Mouse (Mus musculus) stomach, postnatal 0 days (tissue): ENCODE measurements at regions not wholly inside any gene's neighbourhood (a gene's known extent, or its start where the extent isn't known, plus 50 kb on each side); places are given as distances from the start of the nearest gene placed in this dataset.

ENCODE experiments used
- ATAC-seq: fragments of 200-750 bp; cut with Nextera tagmentation; 2 replicates; pipeline ENCODE4 v1.8.0; 2017; ENCODE audit not compliant: low FRiP score, low TSS enrichment
- DNase-seq: peaks from one replicate; pipeline ENCODE4 v3.0.0-alpha.2; 2016; ENCODE audit warnings: low spot score
- H3K27ac ChIP-seq: fragments of 300-500 bp; sonication (generic); replicated peaks from 2 replicates; pipeline ENCODE4 v1.5.1; 2014; ENCODE audit warnings: mild to moderate bottlenecking, control low read depth
- H3K27me3 ChIP-seq: fragments of 300-500 bp; sonication (generic); 2 replicates; pipeline ENCODE4 v1.6.1; 2014; ENCODE audit warnings: low read length; ENCODE audit not compliant: control insufficient read depth, insufficient read depth
- H3K36me3 ChIP-seq: fragments of 300-500 bp; sonication (generic); 2 replicates; pipeline ENCODE4 v1.6.1; 2014; ENCODE audit warnings: low read length, mixed read lengths; ENCODE audit not compliant: control insufficient read depth, insufficient read depth
- H3K4me1 ChIP-seq: fragments of 300-500 bp; sonication (generic); replicated peaks from 2 replicates; pipeline ENCODE4 v1.6.1; 2014; ENCODE audit warnings: antibody characterized with exemption; ENCODE audit not compliant: control insufficient read depth, insufficient read depth
- H3K4me2 ChIP-seq: fragments of 300-500 bp; sonication (generic); replicated peaks from 2 replicates; pipeline ENCODE4 v1.6.1; 2014; ENCODE audit warnings: low read depth, mild to moderate bottlenecking, control low read depth, moderate library complexity
- H3K4me3 ChIP-seq: fragments of 300-500 bp; sonication (generic); 2 replicates; pipeline ENCODE4 v1.5.1; 2014; ENCODE audit warnings: low read depth, low read length, control low read depth
- H3K9ac ChIP-seq: fragments of 300-500 bp; sonication (generic); 2 replicates; pipeline ENCODE4 v1.6.1; 2014; ENCODE audit warnings: mild to moderate bottlenecking, low read length, control low read depth, mixed read lengths
- H3K9me3 ChIP-seq: fragments of 300-500 bp; sonication (generic); 2 replicates; pipeline ENCODE4 v1.6.1; 2016; ENCODE audit warnings: low read length; ENCODE audit not compliant: control insufficient read depth
- CTCF ChIP-seq: IDR thresholded peaks from 2 replicates; pipeline ENCODE4 v1.5.1; 2016; ENCODE audit warnings: antibody characterized with exemption, low read depth, mild to moderate bottlenecking, moderate library complexity
- EP300 ChIP-seq: optimal IDR thresholded peaks from 2 replicates; pipeline ENCODE3; 2016; ENCODE audit warnings: antibody characterized with exemption
- WGBS: fragments of 180-500 bp; shearing (Covaris S2); extraction: QIAGEN DNeasy Blood & Tissue Kit; methylation state at CpG from one replicate; pipeline ENCODE4 v1.1.7; 2014; 5-methylcytosine and 5-hydroxymethylcytosine counted together

DNA sequence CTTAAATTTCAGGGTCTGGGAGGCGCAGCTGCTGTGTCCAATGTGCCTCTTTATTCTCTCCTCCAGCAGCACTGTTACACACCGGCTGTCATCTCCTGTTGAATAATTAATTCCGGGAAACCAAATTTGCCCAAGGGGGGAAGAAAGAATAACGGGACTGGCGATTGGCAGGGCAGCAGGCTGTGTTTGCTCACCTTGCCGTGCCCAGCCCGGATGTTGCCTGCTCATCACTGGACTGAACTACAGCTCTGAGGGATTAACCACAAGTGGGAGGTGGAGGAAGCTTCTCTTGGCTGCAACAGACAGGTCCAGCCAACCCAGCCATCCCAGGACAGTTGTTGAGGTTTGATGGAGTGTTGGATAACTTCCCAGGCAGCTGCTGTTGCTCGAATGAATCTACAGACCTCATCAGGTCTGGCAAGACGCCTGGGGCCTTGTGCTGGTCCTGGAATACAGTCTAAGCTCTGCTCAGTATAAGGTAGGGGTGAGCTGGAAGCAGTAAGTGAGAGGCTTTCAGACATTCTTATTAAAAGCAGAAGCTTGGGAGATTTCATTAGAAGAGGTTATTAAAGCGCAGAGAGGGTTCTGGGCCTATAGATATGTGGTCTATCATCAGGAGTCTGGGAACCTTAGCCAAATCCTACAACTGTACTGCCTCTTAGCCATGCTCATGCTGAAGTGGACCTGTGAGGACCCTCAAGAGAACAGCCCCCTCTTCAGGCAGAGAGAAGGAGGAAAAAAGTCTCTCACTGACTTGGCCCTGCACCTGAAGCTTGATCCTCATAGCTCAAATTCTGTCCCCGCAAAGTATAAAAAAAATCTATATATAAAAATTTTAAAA is 291.8 kb downstream of the Il20rb start:
- ATAC-seq, result no peak
- peak; percentile 26 for DNase-seq
- WGBS, result 44% methylated on average over 11 of the region's 11 CpGs

DNA sequence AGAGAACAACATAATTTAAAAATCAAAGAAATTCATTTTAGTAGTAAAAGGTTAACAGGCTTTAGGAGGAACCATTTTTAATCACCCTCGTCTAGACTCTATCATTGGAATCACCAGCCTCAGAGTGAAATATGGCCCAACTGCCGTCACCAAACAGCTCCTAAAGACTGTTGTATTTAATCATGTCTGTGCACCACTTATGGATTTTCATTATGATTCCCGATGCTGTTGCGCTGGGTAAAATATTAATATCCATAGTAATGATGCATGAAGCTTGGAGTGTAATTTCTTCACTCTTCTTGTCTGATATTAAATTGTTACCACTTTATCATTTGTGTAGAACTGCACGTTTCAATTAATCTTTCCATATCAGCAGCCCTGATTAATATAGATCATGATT is 292.4 kb downstream of the Il20rb start:
- TF ChIP-seq CTCF, result no peak
- no peak for TF ChIP-seq EP300
- Histone ChIP-seq H3K36me3 (no peaks in the 10 kb centered on the region), H3K4me2 (no peak overlapping the region), H3K27ac (no peak overlapping the region), H3K9ac (no peak overlapping the region), H3K4me3 (no peak overlapping the region), H3K4me1 (no peaks in the 10 kb centered on the region), H3K9me3 (no peaks in the 10 kb centered on the region), H3K27me3 (no peaks in the 10 kb centered on the region)
- ATAC-seq (no peak), DNase-seq (no peak)
- WGBS, result 71% methylated on average over 5 of the region's 5 CpGs

More for the DNA sequence above, 291.8 kb downstream of the Il20rb start:
- H3K4me1 ChIP-seq, result no peaks in the 10 kb centered on the region
- H3K27ac ChIP-seq, result no peak overlapping the region
- H3K4me2 ChIP-seq, result no peak overlapping the region
- H3K27me3 ChIP-seq, result no peaks in the 10 kb centered on the region
- no peaks in the 10 kb centered on the region for H3K36me3 ChIP-seq
- H3K9me3 ChIP-seq, result no peaks in the 10 kb centered on the region
- H3K9ac ChIP-seq, result no peak overlapping the region
- H3K4me3 ChIP-seq, result no peak overlapping the region
- TF ChIP-seq EP300, result no peak
- no peak for TF ChIP-seq CTCF

DNA sequence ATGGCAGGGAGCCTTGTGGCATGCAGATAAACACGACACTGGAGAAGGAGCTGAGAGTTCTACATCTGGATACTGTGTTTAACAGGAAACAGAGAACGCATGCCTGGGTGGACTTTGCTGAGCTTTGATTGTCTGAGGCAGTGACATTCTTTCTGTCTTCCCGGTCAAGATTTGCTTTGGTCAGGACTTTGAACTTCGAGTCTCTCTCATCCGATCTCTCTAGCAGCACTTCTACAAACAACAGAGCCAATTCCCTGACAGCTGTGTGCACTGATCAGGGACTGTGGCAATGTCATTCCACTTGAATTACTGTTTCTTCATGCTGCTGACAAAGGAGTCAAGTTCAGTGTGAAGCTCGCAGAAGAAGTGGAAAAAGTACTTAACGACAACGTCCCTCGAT is 302.5 kb downstream of the Il20rb start:
- Histone ChIP-seq H3K27ac (no peak overlapping the region), H3K27me3 (no peaks in the 10 kb centered on the region), H3K36me3 (no peaks in the 10 kb centered on the region), H3K9ac (no peak overlapping the region), H3K9me3 (no peaks in the 10 kb centered on the region), H3K4me1 (no peaks in the 10 kb centered on the region), H3K4me2 (no peak overlapping the region), H3K4me3 (no peak overlapping the region)
- ATAC-seq, result no peak
- TF ChIP-seq CTCF, result no peak
- 46% methylated on average over 9 of the region's 9 CpGs for WGBS
- DNase-seq, result no peak

DNA sequence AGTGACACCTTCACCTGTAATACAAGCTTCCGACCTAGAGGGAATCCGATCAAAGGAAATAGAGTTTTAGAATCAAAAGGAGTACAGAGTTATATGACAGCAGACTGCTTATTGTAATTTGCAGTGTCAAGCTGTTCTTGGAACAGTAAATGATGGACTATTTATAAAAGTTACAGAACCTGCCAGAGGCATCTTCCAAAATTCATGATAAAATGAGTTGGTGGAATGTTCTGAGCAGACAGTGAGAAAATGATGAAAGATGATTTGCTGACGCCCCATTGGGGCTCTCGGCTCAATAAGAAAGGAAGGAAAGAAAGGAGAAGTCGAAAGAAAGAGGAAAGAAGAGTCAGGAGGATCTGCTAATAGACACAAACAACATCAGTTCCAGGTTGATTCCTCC is 300.3 kb upstream of the Sox14 start:
- Histone ChIP-seq H3K36me3 (no peaks in the 10 kb centered on the region), H3K27ac (no peak overlapping the region), H3K4me2 (no peak overlapping the region), H3K4me3 (no peak overlapping the region), H3K9ac (no peak overlapping the region), H3K4me1 (no peaks in the 10 kb centered on the region), H3K27me3 (no peaks in the 10 kb centered on the region), H3K9me3 (no peaks in the 10 kb centered on the region)
- no peak for ATAC-seq
- 89% methylated on average over 5 of the region's 5 CpGs for WGBS
- DNase-seq, result no peak
- TF ChIP-seq EP300 (no peak), CTCF (no peak)

DNA sequence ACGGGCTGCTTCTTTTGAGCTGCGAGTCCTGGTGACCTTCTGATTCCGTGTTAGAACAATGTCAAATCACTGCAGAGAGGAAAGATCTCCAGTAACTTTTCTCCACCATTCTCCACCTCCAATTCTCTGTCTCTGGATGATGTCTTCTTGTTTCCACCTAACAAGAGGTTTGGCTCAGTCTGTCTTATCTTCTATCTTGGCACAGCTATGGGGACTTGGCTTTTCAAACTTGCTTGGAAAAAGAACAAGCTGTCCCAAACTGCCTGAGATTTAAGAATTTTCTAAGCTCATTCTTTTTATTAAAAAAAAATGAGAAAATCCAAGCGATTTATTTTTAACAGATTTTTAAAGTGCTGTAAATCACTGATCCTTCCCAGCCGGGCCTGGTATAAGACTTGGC is 290.3 kb upstream of the Sox14 start:
- no peak overlapping the region for H3K4me2 ChIP-seq
- no peaks in the 10 kb centered on the region for H3K27me3 ChIP-seq
- H3K36me3 ChIP-seq, result no peaks in the 10 kb centered on the region
- no peak overlapping the region for H3K9ac ChIP-seq
- no peaks in the 10 kb centered on the region for H3K4me1 ChIP-seq
- 66% methylated on average over 5 of the region's 5 CpGs for WGBS
- no peaks in the 10 kb centered on the region for H3K9me3 ChIP-seq
- no peak overlapping the region for H3K27ac ChIP-seq
- DNase-seq (no peak), ATAC-seq (no peak)
- TF ChIP-seq EP300, result no peak
- TF ChIP-seq CTCF, result no peak
- no peak overlapping the region for H3K4me3 ChIP-seq

DNA sequence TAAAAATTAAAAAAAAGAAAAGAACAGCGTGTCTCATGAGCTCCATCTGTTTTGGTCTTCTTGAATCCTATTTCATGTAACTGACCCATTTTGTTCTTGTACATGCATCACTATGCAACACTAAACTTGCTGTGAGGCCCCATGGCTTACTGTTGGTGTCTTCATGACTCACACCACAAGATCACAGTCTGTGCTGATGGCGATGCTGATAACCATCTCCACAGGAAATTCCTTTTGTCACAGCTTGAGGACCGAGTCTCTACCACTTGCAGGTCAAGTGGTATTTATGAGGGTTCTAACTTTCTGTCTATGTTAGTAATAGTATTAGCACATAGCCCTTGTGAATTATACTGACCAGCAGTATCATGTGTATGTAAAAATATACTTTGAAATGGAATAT is 286.0 kb upstream of the Sox14 start:
- WGBS, result 64% methylated on average over 3 of the region's 3 CpGs
- no peak overlapping the region for H3K27ac ChIP-seq
- no peaks in the 10 kb centered on the region for H3K36me3 ChIP-seq

More for the DNA sequence above, 286.0 kb upstream of the Sox14 start:
- Histone ChIP-seq H3K4me1 (no peaks in the 10 kb centered on the region), H3K27me3 (no peaks in the 10 kb centered on the region), H3K9ac (no peak overlapping the region), H3K4me2 (no peak overlapping the region), H3K9me3 (no peaks in the 10 kb centered on the region), H3K4me3 (no peak overlapping the region)
- TF ChIP-seq EP300, result no peak
- TF ChIP-seq CTCF, result no peak
- ATAC-seq (no peak), DNase-seq (no peak)
